ENCODE assay signal across 15 mouse cellular contexts in the genomic region with DNA sequence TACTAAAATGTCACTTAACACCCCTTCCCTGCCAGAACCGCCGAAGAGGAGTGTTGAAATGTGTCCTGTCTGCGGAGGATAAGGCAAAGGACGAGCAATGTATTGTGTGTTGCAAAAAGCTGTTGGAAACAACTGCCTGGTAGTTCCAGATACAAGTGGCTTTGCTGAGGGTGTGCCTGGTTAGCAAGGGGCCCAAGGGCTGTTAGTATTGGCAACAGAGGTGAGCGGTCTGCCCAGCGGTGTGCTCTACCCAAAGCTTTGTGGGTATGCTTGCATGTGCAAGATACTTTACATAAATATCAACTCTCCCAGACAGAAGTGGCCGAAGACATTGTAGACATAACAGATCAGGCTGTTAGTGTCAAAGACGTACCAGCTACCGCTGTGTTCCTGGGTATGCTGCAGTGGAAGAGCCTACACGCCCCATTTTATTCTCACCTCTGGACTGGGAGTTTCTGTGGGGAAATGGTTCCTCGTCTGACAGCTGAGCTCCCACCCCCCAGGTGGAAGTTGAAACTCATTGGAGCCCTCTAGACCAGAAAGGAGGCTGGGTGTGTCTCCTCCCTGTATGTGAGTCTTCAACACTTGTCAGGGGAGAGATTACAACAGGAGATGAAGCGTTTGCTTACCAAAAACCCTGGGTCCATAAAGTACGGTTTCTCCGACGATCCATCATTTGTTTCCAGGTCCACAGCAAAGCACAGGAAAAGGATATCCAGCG. TPM values are rescaled to one million over a fixed set of nuclear protein-coding genes. Genes with fewer than 3 reads are reported as not detected.
A peak's percentile ranks its signal among the peaks of the same experiment; 100 is the strongest.
DNase-seq lines count a peak whose midpoint lies in the region; ATAC-seq and TF ChIP-seq lines count a peak whose summit lies in the region.
"Had no signal": no experiment of that assay in that cellular context is flagged by ENCODE, and none has a peak within 500 bp of the region (broad histone marks: within the 10 kb centered on the region; RNA-seq: fewer than 3 reads in every experiment).

No protein-coding gene starts in this region.

- no peak for TF ChIP-seq CTCF in gastrocnemius, adult 2 months (IDR thresholded peaks at IDR 0.05)

- H3K27ac ChIP-seq in lung, embryonic 15.5 days: 0 out of 2 replicates have a peak overlapping the region, but pooled peaks have one; percentile 10
- peak overlapping the region; percentile 72 for H3K27ac ChIP-seq in liver, embryonic 11.5 days (ENCODE audit: low read depth, low read length)
- peak overlapping the region; percentile 52; the same call in 1 of the 2 replicates for H3K27ac ChIP-seq in stomach, embryonic 14.5 days (ENCODE audit: low read length)
- no peak overlapping the region for H3K27ac ChIP-seq in gastrocnemius, adult 2 months
- H3K27ac ChIP-seq: embryonic facial prominence, embryonic 13.5 days; hindbrain, postnatal 0 days; left cerebral cortex, adult 2 months had no signal

- H3K36me3 ChIP-seq in lung, embryonic 15.5 days: peaks cover 48% of the 10 kb centered on the region
- peaks cover 17% of the 10 kb centered on the region for H3K36me3 ChIP-seq in liver, embryonic 11.5 days (ENCODE audit: control insufficient read depth, insufficient read depth, low read length)
- H3K36me3 ChIP-seq in stomach, embryonic 14.5 days (ENCODE audit: control insufficient read depth, insufficient read depth, low read length): peaks cover 46% of the 10 kb centered on the region

- no peaks in the 10 kb centered on the region for H3K9me3 ChIP-seq in lung, embryonic 15.5 days
- H3K9me3 ChIP-seq in liver, embryonic 11.5 days (ENCODE audit: control insufficient read depth, low read length): no peaks in the 10 kb centered on the region
- H3K9me3 ChIP-seq in stomach, embryonic 14.5 days (ENCODE audit: control insufficient read depth, low read depth, low read length): no peaks in the 10 kb centered on the region
- H3K9me3 ChIP-seq: embryonic facial prominence, embryonic 13.5 days had no signal

- intact Hi-C loops in gastrocnemius, adult 2 months (cut with DNase I): no loop called here

- H3K27me3 ChIP-seq in lung, embryonic 15.5 days: no peaks in the 10 kb centered on the region
- no peaks in the 10 kb centered on the region for H3K27me3 ChIP-seq in liver, embryonic 11.5 days (replicated peaks; ENCODE audit: control insufficient read depth, insufficient read depth, low read length)
- no peaks in the 10 kb centered on the region for H3K27me3 ChIP-seq in stomach, embryonic 14.5 days (ENCODE audit: control insufficient read depth, insufficient read depth, low read length)
- H3K27me3 ChIP-seq: embryonic facial prominence, embryonic 13.5 days had no signal

- H3K4me2 ChIP-seq in lung, embryonic 15.5 days: no peak overlapping the region
- H3K4me2 ChIP-seq in liver, embryonic 11.5 days: peak overlapping the region; percentile 37
- H3K4me2 ChIP-seq in stomach, embryonic 14.5 days (replicated peaks; ENCODE audit: low read depth, low read length): no peak overlapping the region
- H3K4me2 ChIP-seq: embryonic facial prominence, embryonic 13.5 days had no signal

- no peak overlapping the region for H3K4me3 ChIP-seq in lung, embryonic 15.5 days
- H3K4me3 ChIP-seq in liver, embryonic 11.5 days (ENCODE audit: low read depth, low read length): no peak overlapping the region
- H3K4me3 ChIP-seq in stomach, embryonic 14.5 days (ENCODE audit: low read depth, low read length): no peak overlapping the region
- H3K4me3 ChIP-seq in gastrocnemius, adult 2 months: no peak overlapping the region
- H3K4me3 ChIP-seq: embryonic facial prominence, embryonic 13.5 days; left cerebral cortex, adult 2 months had no signal

- DNase-seq in lung, postnatal 14 days: no peak
- DNase-seq in liver, embryonic 11.5 days (ENCODE audit: low spot score): no peak
- DNase-seq in embryo, embryonic 11 days: no peak
- DNase-seq in yolk sac, embryonic 10.5 days (ENCODE audit: low spot score): no peak
- DNase-seq in gastrocnemius, adult 2 months: no peak
- DNase-seq: adrenal gland, postnatal 14 days; cerebellum, postnatal 10 days; kidney, postnatal 25 days; lung, postnatal 36 days had no signal

- ATAC-seq in lung, embryonic 15.5 days (ENCODE audit: borderline replicate concordance, extremely low read depth, low FRiP score, low TSS enrichment): no peak
- ATAC-seq in common myeloid progenitor, adult 5-6 weeks (replicated peaks; ENCODE audit: low read depth, poor library complexity, severe bottlenecking): peak; percentile 51; the same call in 1 of the 2 replicates
- peak; percentile 95 for ATAC-seq in liver, embryonic 11.5 days (replicated peaks; ENCODE audit: low FRiP score)
- peak; percentile 62; the same call in 1 of the 2 replicates for ATAC-seq in stomach, embryonic 14.5 days (ENCODE audit: insufficient number of reproducible peaks, insufficient read depth, low FRiP score, low read depth)
- ATAC-seq: hindbrain, postnatal 0 days had no signal

- WGBS in lung, embryonic 15.5 days: 51% methylated on average over 16 of the region's 16 CpGs
- 60% methylated on average over 16 of the region's 16 CpGs for WGBS in liver, embryonic 11.5 days
- 71% methylated on average over 16 of the region's 16 CpGs for WGBS in stomach, embryonic 14.5 days

- 0 out of 2 replicates have a peak, but pooled peaks cover 3% of the 10 kb centered on the region for H3K4me1 ChIP-seq in lung, embryonic 15.5 days
- peaks cover 7% of the 10 kb centered on the region; the same call in 1 of the 2 replicates for H3K4me1 ChIP-seq in liver, embryonic 11.5 days (replicated peaks; ENCODE audit: control insufficient read depth, insufficient read depth, low read length)
- no peaks in the 10 kb centered on the region for H3K4me1 ChIP-seq in stomach, embryonic 14.5 days (ENCODE audit: control insufficient read depth, insufficient read depth, low read length)

- no peak overlapping the region for H3K9ac ChIP-seq in lung, embryonic 15.5 days
- 0 out of 2 replicates have a peak overlapping the region, but pooled peaks have one; percentile 10 for H3K9ac ChIP-seq in liver, embryonic 11.5 days (ENCODE audit: low read depth, low read length)
- H3K9ac ChIP-seq in stomach, embryonic 14.5 days (replicated peaks; ENCODE audit: low read depth, low read length): no peak overlapping the region
- H3K9ac ChIP-seq: embryonic facial prominence, embryonic 13.5 days had no signal

RNA-seq across cellular contexts. Expression of a gene that starts 34.3 kb away (rescaled TPM):
- 627 and 632 TPM in 2 replicates for polyA plus RNA-seq in lung, embryonic 15.5 days (2015; fragmentation: Nextera tagmentation; extraction: Ambion mirVana)
- 43.5 and 51.0 TPM in 2 replicates for total RNA-seq in common myeloid progenitor, adult 5-6 weeks (2017)
- polyA plus RNA-seq in liver, embryonic 11.5 days (2014; fragmentation: Nextera tagmentation; extraction: Ambion mirVana): 294 and 295 TPM in 2 replicates
- polyA plus RNA-seq in stomach, embryonic 14.5 days (2014; fragmentation: Nextera tagmentation; extraction: Ambion mirVana): 679 and 695 TPM in 2 replicates
- total RNA-seq in gastrocnemius, adult 2 months (2021): 10 to 100 TPM; 16.5 to 28.2 TPM
